Mouse (Mus musculus) hindbrain, embryonic 15.5 days (tissue): ENCODE results near the gene Gm20662. TPM values are rescaled to one million over a fixed set of nuclear protein-coding genes. Genes with fewer than 3 reads are reported as not detected.

ENCODE experiments used
- ATAC-seq: fragments of 200-750 bp; cut with Nextera tagmentation; 2 replicates; pipeline ENCODE4 v1.8.0; 2017; ENCODE audit warnings: low read depth, moderate number of reproducible peaks, moderate TSS enrichment; ENCODE audit not compliant: low FRiP score
- H3K27ac ChIP-seq: fragments of 300-500 bp; sonication (generic); replicated peaks from 2 replicates; pipeline ENCODE4 v1.5.1; 2015; ENCODE audit warnings: mild to moderate bottlenecking, inconsistent platforms
- H3K27me3 ChIP-seq: fragments of 300-500 bp; sonication (generic); 2 replicates; pipeline ENCODE4 v1.6.1; 2015; ENCODE audit warnings: control low read depth, inconsistent platforms
- H3K36me3 ChIP-seq: fragments of 300-500 bp; sonication (generic); 2 replicates; pipeline ENCODE4 v1.6.1; 2015; ENCODE audit warnings: control low read depth, inconsistent platforms
- H3K4me1 ChIP-seq: fragments of 300-500 bp; sonication (generic); replicated peaks from 2 replicates; pipeline ENCODE4 v1.6.1; 2015; ENCODE audit warnings: control low read depth, inconsistent platforms
- H3K4me2 ChIP-seq: fragments of 300-500 bp; sonication (generic); 2 replicates; pipeline ENCODE4 v1.6.1; 2015; ENCODE audit warnings: moderate library complexity, mild to moderate bottlenecking, inconsistent platforms
- H3K4me3 ChIP-seq: fragments of 300-500 bp; sonication (generic); 2 replicates; pipeline ENCODE4 v1.5.1; 2015; ENCODE audit warnings: mild to moderate bottlenecking, inconsistent platforms
- H3K9ac ChIP-seq: fragments of 300-500 bp; sonication (generic); 2 replicates; pipeline ENCODE4 v1.6.1; 2015; ENCODE audit warnings: inconsistent platforms
- H3K9me3 ChIP-seq: fragments of 300-500 bp; sonication (generic); 2 replicates; pipeline ENCODE4 v1.6.1; 2016; ENCODE audit warnings: control low read depth, inconsistent platforms
- WGBS: fragments of 180-500 bp; shearing (Covaris S2); methylation state at CpG from one replicate; pipeline ENCODE4 v1.1.7; 2015; 5-methylcytosine and 5-hydroxymethylcytosine counted together
- microRNA-seq: library from miRNA; unstranded; fragments of <30 nt; microRNA quantifications from one replicate; pipeline ENCODE4, GENCODE M21; 2016
- polyA plus RNA-seq: library from polyadenylated mRNA; unstranded; fragments of >200 nt; fragmentation: Nextera tagmentation; extraction: Ambion mirVana; gene quantifications from 2 replicates; pipeline ENCODE4 v1.2.1, GENCODE M21; 2015

Gm20662 gene
- polyA plus RNA-seq, 1 experiment from 2014 or later, result not detected

- Histone ChIP-seq H3K4me3 (no peak overlapping the region), H3K4me2 (no peak overlapping the region), H3K27me3 (peaks cover 33% of the 10 kb centered on the region), H3K9me3 (no peaks in the 10 kb centered on the region), H3K27ac (no peak overlapping the region), H3K9ac (no peak overlapping the region), H3K36me3 (peaks cover 37% of the 10 kb centered on the region), H3K4me1 (peaks cover 19% of the 10 kb centered on the region)
- ATAC-seq, result no peak
- WGBS, result 89% methylated on average over 6 of the region's 6 CpGs
Measured at GRCm38 (mm10) chr9:108083561-108083960, 87.4 kb downstream of the Gm20662 start.

- Histone ChIP-seq H3K27ac (no peak overlapping the region), H3K9me3 (no peaks in the 10 kb centered on the region), H3K9ac (no peak overlapping the region), H3K36me3 (peaks cover 47% of the 10 kb centered on the region), H3K4me1 (peaks cover 12% of the 10 kb centered on the region), H3K27me3 (peaks cover 33% of the 10 kb centered on the region), H3K4me2 (no peak overlapping the region), H3K4me3 (no peak overlapping the region)
- no peak for ATAC-seq
- 93% methylated on average over 4 of the region's 4 CpGs for WGBS
Measured at GRCm38 (mm10) chr9:108085261-108085660, 89.1 kb downstream of the Gm20662 start.

GRCm38 (mm10) chr9:108090611-108091120, 94.5 kb downstream of the Gm20662 start:
- Histone ChIP-seq H3K4me1 (peaks cover 24% of the 10 kb centered on the region), H3K36me3 (peaks cover 55% of the 10 kb centered on the region)
- WGBS, result 96% methylated on average over 7 of the region's 7 CpGs

GRCm38 (mm10) chr9:108093586-108093985, 97.4 kb downstream of the Gm20662 start:
- WGBS, result 72% methylated on average over 10 of the region's 10 CpGs
- peak overlapping the region; percentile 100 for H3K4me2 ChIP-seq
- H3K27ac ChIP-seq, result 0 out of 2 replicates have a peak overlapping the region, but pooled peaks have one; percentile 77
- H3K4me3 ChIP-seq, result peak overlapping the region; percentile 73
- peak overlapping the region; percentile 76 for H3K9ac ChIP-seq
- H3K9me3 ChIP-seq, result no peaks in the 10 kb centered on the region
- H3K27me3 ChIP-seq, result no peaks in the 10 kb centered on the region
- H3K36me3 ChIP-seq, result peaks cover 37% of the 10 kb centered on the region
- peaks cover 29% of the 10 kb centered on the region for H3K4me1 ChIP-seq
- ATAC-seq, result no peak

More at GRCm38 (mm10) chr9:108090611-108091120, 94.5 kb downstream of the Gm20662 start:
- no peak for ATAC-seq
- Histone ChIP-seq H3K27ac (no peak overlapping the region), H3K9ac (no peak overlapping the region), H3K4me3 (no peak overlapping the region), H3K4me2 (no peak overlapping the region), H3K27me3 (no peaks in the 10 kb centered on the region), H3K9me3 (no peaks in the 10 kb centered on the region)

- H3K27ac ChIP-seq, result peak within 1 kb of the TSS; percentile 77
- peaks cover 29% of the 10 kb centered on the region for H3K4me1 ChIP-seq
- peak; percentile 91 for ATAC-seq
- WGBS, result under 1% methylated on average over 51 of the region's 52 CpGs
- peak within 1 kb of the TSS; percentile 73 for H3K4me3 ChIP-seq
- peak within 1 kb of the TSS; percentile 100 for H3K4me2 ChIP-seq
- H3K9me3 ChIP-seq, result no peaks in the 10 kb centered on the region
- H3K9ac ChIP-seq, result peak within 1 kb of the TSS; percentile 76
- H3K36me3 ChIP-seq, result peaks cover 42% of the 10 kb centered on the region
- no peaks in the 10 kb centered on the region for H3K27me3 ChIP-seq
Measured at GRCm38 (mm10) chr9:108094184-108094941, 98.2 kb downstream of the Gm20662 start, which contains the start of gene Apeh. Gene Apeh (minus strand): TSS chr9:108094606.

Small RNAs within 50 kb of the gene (microRNA-seq; reads per million reads assigned to microRNA genes)
- gene Mir7088, result not detected

Other genes starting within 250 kb of the Gm20662 start
- 230 and 247 TPM in 2 replicates for gene Rbm5, start 225.4 kb upstream of the Gm20662 start, polyA plus RNA-seq
- gene Rbm6, start 123.1 kb upstream of the Gm20662 start, polyA plus RNA-seq, result 94.5 and 97.0 TPM in 2 replicates
- 22.9 and 24.3 TPM in 2 replicates for gene Mon1a, start 108.2 kb upstream of the Gm20662 start, polyA plus RNA-seq
- 1.4 and 1.9 TPM in 2 replicates for gene Mst1r, start 89.5 kb upstream of the Gm20662 start, polyA plus RNA-seq
- not detected in 2 replicates for gene Actl11, start 67.9 kb upstream of the Gm20662 start, polyA plus RNA-seq
- 38.9 and 47.2 TPM in 2 replicates for gene Camkv, start 60.7 kb upstream of the Gm20662 start, polyA plus RNA-seq
- gene Traip, start 46.2 kb upstream of the Gm20662 start, polyA plus RNA-seq, result 8.4 and 10.5 TPM in 2 replicates
- 6.4 and 8.2 TPM in 2 replicates for gene Uba7, start 20.8 kb upstream of the Gm20662 start, polyA plus RNA-seq
- gene Gm20661, start 13.3 kb upstream of the Gm20662 start, polyA plus RNA-seq, result 1.1 and 1.5 TPM in 2 replicates
- 17.9 and 20.2 TPM in 2 replicates for gene Inka1, start 10.5 kb upstream of the Gm20662 start, polyA plus RNA-seq
- gene Cdhr4, start 3.9 kb upstream of the Gm20662 start, polyA plus RNA-seq, result 2.5 and 3.8 TPM in 2 replicates
- gene Ip6k1, start 6.2 kb downstream of the Gm20662 start, polyA plus RNA-seq, result 102 and 112 TPM in 2 replicates
- 21.2 and 23.9 TPM in 2 replicates for gene Gmppb, start 52.9 kb downstream of the Gm20662 start, polyA plus RNA-seq
- 2.6 and 2.9 TPM in 2 replicates for gene Amigo3, start 56.8 kb downstream of the Gm20662 start, polyA plus RNA-seq
- gene Mst1, start 84.1 kb downstream of the Gm20662 start, polyA plus RNA-seq, result 0.18 TPM in 1 of 2 replicates, not detected in the other
- gene Rnf123, start 87.0 kb downstream of the Gm20662 start, polyA plus RNA-seq, result 48.9 TPM in 2 replicates
- 52.2 and 62.2 TPM in 2 replicates for gene Apeh, start 98.3 kb downstream of the Gm20662 start, polyA plus RNA-seq
- gene Bsn, start 194.0 kb downstream of the Gm20662 start, polyA plus RNA-seq, result 10.0 and 10.2 TPM in 2 replicates